Mouse (Mus musculus): ENCODE measurements around the gene Vmn1r18. TPM values are rescaled to one million over a fixed set of nuclear protein-coding genes. Genes with fewer than 3 reads are reported as not detected.
"Not testable (repeated sequence)": the region's sequence is repeated elsewhere in the genome, so short reads cannot be mapped to it uniquely, and the experiment has no call there.

Gene Vmn1r18
- not detected in 2 replicates for polyA plus RNA-seq (2016; fragmentation: Nextera tagmentation; extraction: Ambion mirVana)

DNA sequence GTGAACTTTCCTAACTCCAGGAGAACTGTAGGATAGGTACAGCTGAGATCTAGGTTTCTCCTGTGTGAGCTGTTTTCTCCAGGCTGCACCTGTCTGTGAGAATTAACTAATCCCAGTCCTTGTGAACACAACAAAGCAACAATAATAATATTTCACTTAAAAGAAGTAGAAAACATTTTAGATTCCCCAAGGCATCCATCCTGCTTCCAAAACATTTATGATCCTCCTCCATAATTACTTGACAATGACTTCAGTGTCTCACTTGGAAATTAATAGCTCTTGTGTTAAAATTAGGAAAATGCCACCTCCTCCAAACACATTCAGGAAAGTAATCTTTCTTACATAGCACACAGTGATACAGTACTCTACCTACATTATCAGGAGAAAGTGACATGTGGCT, at the start of gene Vmn1r18:
Gene Vmn1r18, minus strand, starts transcription at position 101 of the 400 bp plus-strand sequence.
- Histone ChIP-seq H3K27me3 (replicated peaks; ENCODE audit: low read depth, poor library complexity, severe bottlenecking) (no peaks in the 10 kb centered on the region), H3K9me3 (no peaks in the 10 kb centered on the region), H3K36me3 (replicated peaks) (no peaks in the 10 kb centered on the region), H3K4me3 (no peak within 1 kb of the TSS), H3K4me1 (no peaks in the 10 kb centered on the region), H3K27ac (replicated peaks) (no peak within 1 kb of the TSS)
- no peak for DNase-seq (ENCODE audit: low spot score)

DNA sequence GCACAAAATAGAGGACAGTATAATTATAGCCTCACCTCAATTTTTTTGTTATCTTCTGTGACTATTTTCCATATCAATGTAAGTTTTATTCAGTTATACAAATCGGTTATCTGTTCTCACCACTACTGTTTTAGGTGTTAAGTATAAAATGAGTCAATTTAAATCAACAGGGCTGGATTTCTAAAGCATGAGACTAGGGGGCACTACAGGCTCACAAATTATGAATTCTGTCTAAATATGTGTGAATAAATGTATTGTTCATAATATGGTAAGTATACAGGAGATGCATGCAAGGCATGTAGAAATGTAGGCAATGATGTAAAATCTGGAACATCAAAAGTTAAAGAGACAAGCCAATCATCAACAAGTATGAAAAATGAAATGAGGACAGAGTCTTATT, 35.6 kb upstream of the Vmn1r18 start:
- no peak for DNase-seq (ENCODE audit: low spot score)
- H3K36me3 ChIP-seq (replicated peaks): no peaks in the 10 kb centered on the region
- WGBS: 81% methylated on average over 1 of the region's 1 CpGs
- H3K4me1 ChIP-seq: no peaks in the 10 kb centered on the region
- no peak overlapping the region for H3K4me3 ChIP-seq
- H3K27ac ChIP-seq (replicated peaks): no peak overlapping the region
- no peaks in the 10 kb centered on the region for H3K9me3 ChIP-seq
- H3K27me3 ChIP-seq (replicated peaks; ENCODE audit: low read depth, poor library complexity, severe bottlenecking): no peaks in the 10 kb centered on the region

DNA sequence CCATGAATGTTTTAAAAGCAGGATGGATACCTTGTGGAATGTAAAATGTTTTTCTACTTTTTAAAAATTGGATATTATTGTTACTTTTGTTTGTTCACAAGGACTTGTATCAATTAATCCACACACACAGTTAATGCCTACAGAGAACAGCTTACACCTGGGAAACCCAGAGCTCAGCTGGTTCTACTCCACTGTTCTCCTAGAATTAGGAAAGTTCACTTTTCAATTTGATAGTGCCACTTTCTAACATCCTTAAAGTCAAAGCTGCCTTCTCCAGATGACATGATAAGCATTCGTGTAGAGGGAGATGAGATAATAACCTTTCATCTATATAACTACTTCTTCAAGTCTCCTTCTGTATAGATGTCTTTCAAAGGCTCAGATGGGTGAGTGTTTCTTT, 33.0 kb upstream of the Vmn1r18 start, which contains the start of gene Vmn1r20:
Gene Vmn1r20, plus strand, starts transcription at position 301 of the 400 bp plus-strand sequence.
- H3K4me1 ChIP-seq: no peaks in the 10 kb centered on the region
- WGBS: 81% methylated on average over 1 of the region's 1 CpGs
- DNase-seq (ENCODE audit: low spot score): no peak
- no peaks in the 10 kb centered on the region for H3K9me3 ChIP-seq
- no peak within 1 kb of the TSS for H3K27ac ChIP-seq (replicated peaks)
- H3K27me3 ChIP-seq (replicated peaks; ENCODE audit: low read depth, poor library complexity, severe bottlenecking): no peaks in the 10 kb centered on the region
- H3K36me3 ChIP-seq (replicated peaks): no peaks in the 10 kb centered on the region
- no peak within 1 kb of the TSS for H3K4me3 ChIP-seq

DNA sequence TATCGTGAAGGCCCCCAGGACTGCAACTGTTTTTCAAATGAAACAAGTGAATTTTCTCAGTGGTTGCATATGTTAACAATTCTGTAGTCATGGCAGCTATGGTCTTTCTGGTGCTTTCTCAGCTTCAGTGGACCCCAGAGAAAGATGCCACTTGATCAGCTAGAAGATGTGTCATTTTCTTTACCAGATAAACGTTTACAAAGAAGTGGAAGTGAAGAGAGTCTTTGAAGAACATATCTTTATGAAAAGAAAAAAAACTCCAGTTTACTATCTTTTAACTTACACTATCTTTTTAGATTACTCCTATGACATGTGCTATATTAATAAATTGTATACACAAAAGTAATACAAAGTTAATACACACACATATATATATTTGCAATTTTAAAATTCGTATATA, 7.9 kb upstream of the Vmn1r18 start, which contains the start of gene Vmn1r19:
Gene Vmn1r19, plus strand, starts transcription at position 301 of the 400 bp plus-strand sequence.
- H3K36me3 ChIP-seq (replicated peaks); H3K27ac ChIP-seq (replicated peaks); H3K4me1 ChIP-seq; H3K27me3 ChIP-seq (replicated peaks; ENCODE audit: low read depth, poor library complexity, severe bottlenecking); H3K9me3 ChIP-seq; DNase-seq (ENCODE audit: low spot score); H3K4me3 ChIP-seq: not testable (repeated sequence)
- 73% methylated on average over 3 of the region's 3 CpGs for WGBS

DNA sequence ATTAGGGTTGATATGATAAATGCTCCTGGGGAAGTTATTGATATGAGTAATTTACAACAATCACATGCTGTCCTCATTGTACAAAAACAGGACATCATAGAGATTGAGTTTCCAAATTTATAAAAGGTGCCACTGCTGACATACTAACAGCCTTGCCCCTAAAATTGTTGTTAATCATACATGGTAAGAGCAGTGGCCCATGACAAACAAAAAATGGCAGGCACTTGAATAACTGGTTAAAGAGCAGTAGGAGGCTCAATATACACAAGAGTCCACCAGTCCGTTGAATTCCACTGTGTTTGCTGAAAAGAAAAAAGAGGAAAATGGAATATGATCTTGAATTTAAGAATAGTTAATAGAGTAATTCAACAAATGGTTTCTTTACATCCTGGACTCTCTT, 28.1 kb downstream of the Vmn1r18 start:
- 90% methylated on average over 1 of the region's 1 CpGs for WGBS
- H3K27ac ChIP-seq (replicated peaks): no peak overlapping the region
- no peak for DNase-seq (ENCODE audit: low spot score)
- H3K4me3 ChIP-seq: no peak overlapping the region
- H3K36me3 ChIP-seq (replicated peaks): no peaks in the 10 kb centered on the region
- no peaks in the 10 kb centered on the region for H3K9me3 ChIP-seq
- H3K4me1 ChIP-seq: no peaks in the 10 kb centered on the region
- H3K27me3 ChIP-seq (replicated peaks; ENCODE audit: low read depth, poor library complexity, severe bottlenecking): no peaks in the 10 kb centered on the region

DNA sequence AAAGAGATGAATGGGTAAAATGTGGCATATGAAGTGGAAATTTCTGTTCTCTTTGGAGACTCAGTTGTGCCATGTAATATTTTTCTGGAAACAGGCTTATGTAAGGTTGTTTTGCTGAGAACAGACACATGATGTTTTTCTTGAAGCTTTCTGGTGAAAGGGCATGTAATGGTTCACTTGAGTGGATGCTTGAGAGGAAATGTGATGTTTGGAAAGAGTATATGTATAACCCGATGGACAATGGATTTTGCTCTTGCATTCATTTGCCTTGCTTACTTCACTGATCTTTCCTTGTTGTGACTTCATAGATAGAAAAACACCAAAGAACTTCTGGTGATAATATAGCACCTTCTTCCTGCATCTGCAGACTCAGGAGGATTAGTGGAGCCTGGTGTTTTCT, 29.7 kb downstream of the Vmn1r18 start:
- not testable (repeated sequence) for H3K27ac ChIP-seq (replicated peaks); H3K36me3 ChIP-seq (replicated peaks); H3K4me3 ChIP-seq; H3K9me3 ChIP-seq; DNase-seq (ENCODE audit: low spot score); H3K4me1 ChIP-seq; H3K27me3 ChIP-seq (replicated peaks; ENCODE audit: low read depth, poor library complexity, severe bottlenecking)
- 95% methylated on average over 1 of the region's 1 CpGs for WGBS

DNA sequence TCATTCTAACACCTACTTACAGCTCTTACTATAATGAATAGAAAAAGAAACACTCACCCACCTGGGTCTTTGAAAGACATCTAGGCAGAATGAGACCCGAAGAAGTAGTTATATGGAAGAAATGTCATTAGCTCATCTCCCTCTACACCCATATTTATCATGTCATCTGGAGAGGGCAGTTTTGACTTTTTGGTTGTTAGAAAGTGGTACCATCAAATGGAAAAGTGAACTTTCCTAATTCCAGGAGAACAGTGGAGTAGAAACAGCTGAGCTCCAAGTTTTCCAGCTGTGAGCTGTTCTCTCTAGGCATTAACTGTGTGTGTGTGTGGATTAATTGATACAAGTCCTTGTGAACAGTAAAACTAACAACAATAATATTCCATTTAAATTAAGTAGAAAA, 32.0 kb downstream of the Vmn1r18 start, which contains the start of gene Vmn1r17:
Gene Vmn1r17, minus strand, starts transcription at position 101 of the 400 bp plus-strand sequence.
- no peaks in the 10 kb centered on the region for H3K36me3 ChIP-seq (replicated peaks)
- no peak within 1 kb of the TSS for H3K27ac ChIP-seq (replicated peaks)
- no peaks in the 10 kb centered on the region for H3K9me3 ChIP-seq
- no peak within 1 kb of the TSS for H3K4me3 ChIP-seq
- whole genome bisulfite sequencing: 84% methylated on average over 1 of the region's 1 CpGs
- H3K27me3 ChIP-seq (replicated peaks; ENCODE audit: low read depth, poor library complexity, severe bottlenecking): no peaks in the 10 kb centered on the region
- no peak for DNase-seq (ENCODE audit: low spot score)
- no peaks in the 10 kb centered on the region for H3K4me1 ChIP-seq

DNA sequence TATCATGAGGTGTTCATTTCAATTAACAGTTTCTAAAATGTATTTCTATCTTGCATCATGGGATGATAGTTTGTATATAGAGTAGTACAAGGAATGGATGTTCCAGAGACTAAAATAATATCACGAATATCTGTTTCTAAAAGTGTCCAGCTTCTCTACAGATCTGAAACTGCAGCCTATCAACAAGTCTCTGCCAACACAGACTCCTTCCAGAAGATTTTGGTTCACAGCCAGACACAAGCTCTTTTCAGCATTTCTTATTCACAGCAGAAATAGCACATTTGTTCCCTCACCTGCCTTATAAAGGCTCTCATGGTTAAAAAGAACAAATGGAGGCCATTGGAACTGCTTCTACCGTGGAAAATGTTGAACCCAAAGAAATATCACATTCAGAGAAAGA, 38.7 kb downstream of the Vmn1r18 start:
- Histone ChIP-seq H3K36me3 (replicated peaks) (no peaks in the 10 kb centered on the region), H3K4me1 (no peaks in the 10 kb centered on the region), H3K27me3 (replicated peaks; ENCODE audit: low read depth, poor library complexity, severe bottlenecking) (no peaks in the 10 kb centered on the region), H3K9me3 (no peaks in the 10 kb centered on the region), H3K27ac (replicated peaks) (no peak overlapping the region), H3K4me3 (no peak overlapping the region)
- no peak for DNase-seq (ENCODE audit: low spot score)
- WGBS: 78% methylated on average over 2 of the region's 2 CpGs

DNA sequence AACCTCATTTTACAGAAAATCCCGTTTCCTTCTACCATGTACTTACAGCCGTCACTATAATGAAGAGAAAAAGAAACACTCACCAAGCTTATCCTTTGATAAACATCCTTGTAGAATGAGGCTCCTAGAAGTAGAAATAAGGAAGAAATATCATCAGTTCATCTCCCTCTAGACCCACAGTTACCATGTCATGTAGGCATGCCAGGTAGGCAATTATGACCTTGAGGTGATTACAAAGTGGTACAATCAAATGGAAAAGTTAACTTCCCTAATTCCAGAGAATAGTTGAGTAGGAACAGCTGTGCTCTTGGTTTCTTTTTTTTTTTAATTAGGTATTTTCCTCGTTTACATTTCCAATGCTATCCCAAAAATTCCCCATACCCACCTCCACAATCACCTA, 66.2 kb downstream of the Vmn1r18 start, which contains the start of gene Vmn1r16:
Gene Vmn1r16, minus strand, starts transcription at position 101 of the 400 bp plus-strand sequence.
- H3K4me3 ChIP-seq: no peak within 1 kb of the TSS
- H3K36me3 ChIP-seq (replicated peaks): no peaks in the 10 kb centered on the region
- H3K4me1 ChIP-seq: no peaks in the 10 kb centered on the region
- peaks cover 3% of the 10 kb centered on the region; the same call in 1 of the 2 replicates for H3K9me3 ChIP-seq
- no peak for DNase-seq (ENCODE audit: low spot score)
- no peaks in the 10 kb centered on the region for H3K27me3 ChIP-seq (replicated peaks; ENCODE audit: low read depth, poor library complexity, severe bottlenecking)
- 81% methylated on average over 3 of the region's 3 CpGs for WGBS
- no peak within 1 kb of the TSS for H3K27ac ChIP-seq (replicated peaks)

Other genes starting within 250 kb of the Vmn1r18 start
- gene Vmn1r12, start 238.9 kb downstream of the Vmn1r18 start, polyA plus RNA-seq (2016; fragmentation: Nextera tagmentation; extraction: Ambion mirVana): not detected in 2 replicates
- not detected in 2 replicates for gene Vmn1r13, start 192.5 kb downstream of the Vmn1r18 start, polyA plus RNA-seq (2016; fragmentation: Nextera tagmentation; extraction: Ambion mirVana)
- not detected in 2 replicates for gene Vmn1r14, start 164.1 kb downstream of the Vmn1r18 start, polyA plus RNA-seq (2016; fragmentation: Nextera tagmentation; extraction: Ambion mirVana)
- not detected in 2 replicates for gene Vmn1r15, start 137.8 kb downstream of the Vmn1r18 start, polyA plus RNA-seq (2016; fragmentation: Nextera tagmentation; extraction: Ambion mirVana)
- gene Vmn1r16, start 66.3 kb downstream of the Vmn1r18 start, polyA plus RNA-seq (2016; fragmentation: Nextera tagmentation; extraction: Ambion mirVana): not detected in 2 replicates
- not detected in 2 replicates for gene Vmn1r17, start 32.1 kb downstream of the Vmn1r18 start, polyA plus RNA-seq (2016; fragmentation: Nextera tagmentation; extraction: Ambion mirVana)
- not detected in 2 replicates for gene Vmn1r19, start 8.0 kb upstream of the Vmn1r18 start, polyA plus RNA-seq (2016; fragmentation: Nextera tagmentation; extraction: Ambion mirVana)
- not detected in 2 replicates for gene Vmn1r20, start 33.1 kb upstream of the Vmn1r18 start, polyA plus RNA-seq (2016; fragmentation: Nextera tagmentation; extraction: Ambion mirVana)
- 3.9 and 4.8 TPM in 2 replicates for gene Ppm1k, start 139.7 kb upstream of the Vmn1r18 start, polyA plus RNA-seq (2016; fragmentation: Nextera tagmentation; extraction: Ambion mirVana)
- 3.1 and 3.2 TPM in 2 replicates for gene Herc6, start 185.2 kb upstream of the Vmn1r18 start, polyA plus RNA-seq (2016; fragmentation: Nextera tagmentation; extraction: Ambion mirVana)